Mouse (Mus musculus): ENCODE measurements around the gene Rnf6. TPM values are rescaled to one million over a fixed set of nuclear protein-coding genes. Genes with fewer than 3 reads are reported as not detected.
"Not testable (repeated sequence)": the region's sequence is repeated elsewhere in the genome, so short reads cannot be mapped to it uniquely, and the experiment has no call there.

The Rnf6 gene
- total RNA-seq, 1 experiment, result 25.1 TPM

- DNase-seq (ENCODE audit: low read depth, low spot score); in situ Hi-C loops (cut with MboI; ENCODE audit: low sequenced_read_pairs in 2 of 2, unreplicated experiment in 2 of 2); H3K9ac ChIP-seq (ENCODE audit: insufficient read depth, low read depth, low read length, poor library complexity, severe bottlenecking); H3K4me1 ChIP-seq (ENCODE audit: control insufficient read depth in 2 of 2, insufficient read depth in 2 of 2, low read length in 2 of 2, poor library complexity in 1 of 2); H3K36me3 ChIP-seq (ENCODE audit: control insufficient read depth, insufficient read depth, low read length, poor library complexity, severe bottlenecking); H3K9me3 ChIP-seq (ENCODE audit: control insufficient read depth, insufficient read depth, low read depth, low read length); H3K27ac ChIP-seq (ENCODE audit: insufficient read depth, low read depth, low read length, poor library complexity, severe bottlenecking); H3K4me3 ChIP-seq (ENCODE audit: insufficient read depth in 1 of 2, low read depth in 1 of 2, low read length in 2 of 2, poor library complexity in 1 of 2, severe bottlenecking in 1 of 2): not testable (repeated sequence)
These were observed 60.9 kb downstream of the Rnf6 start, which contains the start of gene Gm5565 for GRCm38 (mm10) chr5:146160439-146160838. Gene Gm5565, minus strand, starts transcription at chr5:146160539.

Other genes with a start within 250 kb of the Rnf6 start
- not detected in 2 replicates for gene Cyp3a25, start 211.9 kb downstream of the Rnf6 start, total RNA-seq (2012; rRNA removed)
- not detected in 2 replicates for gene Cyp3a59, start 142.3 kb downstream of the Rnf6 start, total RNA-seq (2012; rRNA removed)
- not detected in 2 replicates for gene Gm5565, start 61.0 kb downstream of the Rnf6 start, total RNA-seq (2012; rRNA removed)
- gene Gm6309, start 50.8 kb downstream of the Rnf6 start, total RNA-seq (2012; rRNA removed), result not detected in 2 replicates
- not detected in 2 replicates for gene 1700001J03Rik, start 36.3 kb downstream of the Rnf6 start, total RNA-seq (2012; rRNA removed)
- gene Cdk8, start 9.7 kb upstream of the Rnf6 start, total RNA-seq (2012; rRNA removed), result 61.7 and 63.9 TPM in 2 replicates
- 6.2 and 8.0 TPM in 2 replicates for gene Wasf3, start 163.4 kb upstream of the Rnf6 start, total RNA-seq (2012; rRNA removed)

Data from ES-E14 (cell line).